Mouse (Mus musculus) activated CD4-positive, CD25-positive, alpha-beta regulatory T cell, adult 4 months (primary cell): Measurements from ENCODE around the gene Cenpa. TPM values are rescaled to one million over a fixed set of nuclear protein-coding genes. Genes with fewer than 3 reads are reported as not detected.

Experiments
- polyA plus RNA-seq, 2 experiments: library from polyadenylated mRNA; unstranded; fragments of 100-300 nt; shearing (Covaris generic); gene quantifications; one replicate each; pipeline ENCODE4 v1.2.1; 2017

Cenpa gene
- polyA plus RNA-seq, 2 experiments from 2014 or later: 79.2 to 115 TPM

Other genes starting within 250 kb of the Cenpa start
- gene Otof, start 204.8 kb upstream of the Cenpa start, polyA plus RNA-seq: not detected
- gene 1700001C02Rik, start 200.7 kb upstream of the Cenpa start, polyA plus RNA-seq: not detected
- not detected for gene Cib4, start 120.9 kb upstream of the Cenpa start, polyA plus RNA-seq
- not detected for gene Kcnk3, start 78.6 kb upstream of the Cenpa start, polyA plus RNA-seq
- gene Slc35f6, start 18.8 kb upstream of the Cenpa start, polyA plus RNA-seq: 10 to 100 TPM in 1 of 2 experiments, 1 to 10 TPM in 1; 8.7 to 15.7 TPM
- gene Dpysl5, start 44.8 kb downstream of the Cenpa start, polyA plus RNA-seq: not detected
- 1 to 10 TPM; 2.5 to 2.7 TPM for gene Mapre3, start 147.9 kb downstream of the Cenpa start, polyA plus RNA-seq
- 10 to 100 TPM; 20.4 to 24.5 TPM for gene Tmem214, start 201.2 kb downstream of the Cenpa start, polyA plus RNA-seq
- gene Agbl5, start 221.9 kb downstream of the Cenpa start, polyA plus RNA-seq: 1 to 10 TPM; 4.6 to 6.5 TPM
- gene Ost4, start 241.0 kb downstream of the Cenpa start, polyA plus RNA-seq: 100 to 1,000 TPM; 277 to 289 TPM
- under 1 TPM; 0.33 to 0.42 TPM for gene Emilin1, start 246.6 kb downstream of the Cenpa start, polyA plus RNA-seq